Mouse (Mus musculus) bone marrow, adult 2 months (tissue): ENCODE data around the gene Mybpc3.

ENCODE experiments used
- CTCF ChIP-seq: fragments of 200-500 bp; IDR thresholded peaks from 2 replicates; pipeline ENCODE4 v1.5.1; 2011; ENCODE audit warnings: low read length, control low read depth; ENCODE audit not compliant: control insufficient read depth, insufficient read depth
- POLR2A ChIP-seq: fragments of 200-500 bp; IDR thresholded peaks from 2 replicates; pipeline ENCODE4 v1.6.1; 2011; ENCODE audit warnings: low read depth, mild to moderate bottlenecking, control low read depth, low read length, borderline replicate concordance; ENCODE audit not compliant: control insufficient read depth

- TF ChIP-seq CTCF = no peak
- TF ChIP-seq POLR2A = no peak
These were observed 21.4 kb downstream of the Mybpc3 start for GRCm38 (mm10) chr2:91139311-91139710.
